Mouse (Mus musculus): ENCODE data around the gene Gpr34.

GRCm38 (mm10) chrX:13652291-13652690 lies 20.4 kb downstream of the Gpr34 start:
- TF ChIP-seq CTCF (IDR thresholded peaks at IDR 0.05; ENCODE audit: borderline replicate concordance, control insufficient read depth, extremely low read depth, insufficient read depth, low read length, poor library complexity), result no peak
- no peak for TF ChIP-seq POLR2A (IDR thresholded peaks at IDR 0.05; ENCODE audit: control insufficient read depth, extremely low read depth, insufficient read depth, low read length, poor library complexity)

Measured in thymus, adult 2 months (tissue).